In the genomic region with DNA sequence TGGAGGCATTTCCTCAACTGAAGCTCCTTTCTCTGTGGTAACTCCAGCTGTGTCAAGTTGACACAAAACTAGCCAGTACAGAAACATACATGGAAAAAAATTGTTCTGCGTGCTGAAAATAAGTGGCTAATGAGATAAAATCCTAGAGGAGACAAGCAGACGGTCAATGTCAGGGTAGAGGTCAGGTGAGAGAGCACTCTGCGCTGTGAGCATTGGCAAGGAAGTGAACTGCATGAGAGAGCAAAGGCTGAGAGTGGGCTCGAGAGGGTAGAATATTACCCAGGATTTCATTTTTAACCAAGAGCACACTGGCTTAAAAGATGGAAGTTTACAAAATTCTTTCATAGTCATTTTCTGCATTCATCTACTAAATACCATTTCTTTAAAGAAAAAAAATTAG, we compare ENCODE assay signal across 17 mouse cellular contexts.
DNase-seq lines count a peak whose midpoint lies in the region; ATAC-seq and TF ChIP-seq lines count a peak whose summit lies in the region.
"Had no signal": no experiment of that assay in that cellular context is flagged by ENCODE, and none has a peak within 500 bp of the region (broad histone marks: within the 10 kb centered on the region; RNA-seq: fewer than 3 reads in every experiment).

No protein-coding gene starts in this region.

- TF ChIP-seq CTCF in kidney, adult 2 months (conservative IDR thresholded peaks at IDR 0.05; ENCODE audit: insufficient read depth, insufficient read length, low read depth, low read length): no peak
- no peak for TF ChIP-seq CTCF in liver, adult 2 months (IDR thresholded peaks at IDR 0.05; ENCODE audit: low read depth, low read length)
- no peak for TF ChIP-seq CTCF in hindbrain, postnatal 0 days (IDR thresholded peaks at IDR 0.05; ENCODE audit: low read depth)

- H3K4me1 ChIP-seq in kidney, adult 2 months (ENCODE audit: control insufficient read depth, insufficient read depth, low read length): peaks cover 18% of the 10 kb centered on the region; the same call in 1 of the 2 replicates
- peaks cover 8% of the 10 kb centered on the region for H3K4me1 ChIP-seq in liver, adult 2 months (ENCODE audit: control insufficient read depth, insufficient read depth, low read length)
- no peaks in the 10 kb centered on the region for H3K4me1 ChIP-seq in hindbrain, postnatal 0 days (ENCODE audit: insufficient read depth, low read length)
- H3K4me1 ChIP-seq: forebrain, embryonic 15.5 days had no signal

- peak overlapping the region; percentile 76 for H3K27ac ChIP-seq in kidney, adult 2 months (ENCODE audit: insufficient read depth, low read depth, low read length)
- H3K27ac ChIP-seq in liver, adult 2 months (replicated peaks; ENCODE audit: insufficient read depth, low read depth, low read length): no peak overlapping the region
- no peak overlapping the region for H3K27ac ChIP-seq in hindbrain, postnatal 0 days
- H3K27ac ChIP-seq: embryonic facial prominence, embryonic 12.5 days; forebrain, embryonic 15.5 days; heart, embryonic 13.5 days had no signal

- H3K27me3 ChIP-seq in kidney, adult 2 months (replicated peaks; ENCODE audit: control insufficient read depth, insufficient read depth, low read length): no peaks in the 10 kb centered on the region
- H3K27me3 ChIP-seq in liver, adult 2 months (ENCODE audit: control insufficient read depth, insufficient read depth, low read length): no peaks in the 10 kb centered on the region
- no peaks in the 10 kb centered on the region for H3K27me3 ChIP-seq in hindbrain, postnatal 0 days (ENCODE audit: insufficient read depth, low read length)
- H3K27me3 ChIP-seq: embryonic facial prominence, embryonic 12.5 days; forebrain, embryonic 15.5 days; heart, embryonic 13.5 days; Patski had no signal

- no peaks in the 10 kb centered on the region for H3K9me3 ChIP-seq in hindbrain, postnatal 0 days (ENCODE audit: low read length)
- H3K9me3 ChIP-seq: embryonic facial prominence, embryonic 12.5 days; forebrain, embryonic 15.5 days had no signal

- H3K4me2 ChIP-seq in hindbrain, postnatal 0 days (ENCODE audit: low read depth, low read length): no peak overlapping the region
- H3K4me2 ChIP-seq: embryonic facial prominence, embryonic 12.5 days; forebrain, embryonic 15.5 days; heart, embryonic 13.5 days had no signal

- 57% methylated on average over 4 of the region's 4 CpGs for WGBS in kidney, adult 2 months
- 28% methylated on average over 4 of the region's 4 CpGs for WGBS in liver, adult 2 months
- 90% methylated on average over 4 of the region's 4 CpGs for WGBS in hindbrain, postnatal 0 days

- H3K79me2 ChIP-seq in liver, adult 2 months (ENCODE audit: control insufficient read depth, insufficient read depth, low read length): no peaks in the 10 kb centered on the region

- H3K36me3 ChIP-seq in kidney, adult 2 months (ENCODE audit: control insufficient read depth, insufficient read depth, low read length): no peaks in the 10 kb centered on the region
- no peaks in the 10 kb centered on the region for H3K36me3 ChIP-seq in liver, adult 2 months (ENCODE audit: control insufficient read depth, insufficient read depth, low read length)
- H3K36me3 ChIP-seq in hindbrain, postnatal 0 days (ENCODE audit: insufficient read depth, low read length): no peaks in the 10 kb centered on the region
- H3K36me3 ChIP-seq: embryonic facial prominence, embryonic 12.5 days; forebrain, embryonic 15.5 days; heart, embryonic 13.5 days had no signal

- DNase-seq in kidney, adult 2 months: peak; percentile 75
- DNase-seq in kidney, adult 18-20 months: no peak
- peak; percentile 55 for DNase-seq in liver, adult 2 months (ENCODE audit: extremely low read depth, low read depth, low spot score)
- DNase-seq in liver: no peak
- DNase-seq in kidney, postnatal 36 days: peak; percentile 20 to 42
- no peak for DNase-seq in hindbrain, postnatal 0 days (ENCODE audit: low spot score)
- DNase-seq: adrenal gland, postnatal 14 days; cerebellum, adult 11-12 months; cerebellum, adult 9-10 months; cerebellum, postnatal 25 days; gastrocnemius, postnatal 14 days; heart, postnatal 36 days had no signal

- TF ChIP-seq POLR2A in kidney, adult 2 months (IDR thresholded peaks at IDR 0.05; ENCODE audit: low read depth, low read length): no peak
- no peak for TF ChIP-seq POLR2A in liver, adult 2 months (IDR thresholded peaks at IDR 0.05; ENCODE audit: extremely low read depth, insufficient read depth, low read length)

- H3K9ac ChIP-seq in liver, adult 2 months (ENCODE audit: low read depth, low read length): no peak overlapping the region
- no peak overlapping the region for H3K9ac ChIP-seq in hindbrain, postnatal 0 days (replicated peaks; ENCODE audit: low read length)
- H3K9ac ChIP-seq: embryonic facial prominence, embryonic 12.5 days; forebrain, embryonic 15.5 days; heart, embryonic 13.5 days had no signal

- no peak overlapping the region for H3K4me3 ChIP-seq in kidney, adult 2 months (ENCODE audit: insufficient read depth, low read depth, low read length)
- H3K4me3 ChIP-seq in liver, adult 2 months (ENCODE audit: insufficient read depth, low read depth, low read length): no peak overlapping the region
- H3K4me3 ChIP-seq in hindbrain, postnatal 0 days (ENCODE audit: low read length): no peak overlapping the region
- H3K4me3 ChIP-seq: embryonic facial prominence, embryonic 12.5 days; forebrain, embryonic 15.5 days; heart, embryonic 13.5 days had no signal

- ATAC-seq in hindbrain, postnatal 0 days: no peak
- ATAC-seq: activated CD4-positive, CD25-positive, alpha-beta regulatory T cell, adult 4 months; forebrain, embryonic 15.5 days; Patski had no signal

Comparison
In these comparisons a context has a peak if more than half of its experiments do, and no peak if none do; other contexts are left out.
1. DNase-seq: peak in kidney, adult 2 months (single experiment), liver, adult 2 months (single experiment) and kidney, postnatal 36 days (2 of 2); none in kidney, adult 18-20 months (single experiment), liver (single experiment) and hindbrain, postnatal 0 days (single experiment).